Mouse (Mus musculus) right cerebral cortex, postnatal 36 days (tissue): ENCODE data around the gene Ppa2.

Experiments
- DNase-seq, 2 experiments: peaks; one replicate each; pipeline ENCODE4 v3.0.0; 2022; ENCODE audit warnings: low spot score in 2 of 2, mixed read lengths in 1 of 2

The Ppa2 gene

DNA sequence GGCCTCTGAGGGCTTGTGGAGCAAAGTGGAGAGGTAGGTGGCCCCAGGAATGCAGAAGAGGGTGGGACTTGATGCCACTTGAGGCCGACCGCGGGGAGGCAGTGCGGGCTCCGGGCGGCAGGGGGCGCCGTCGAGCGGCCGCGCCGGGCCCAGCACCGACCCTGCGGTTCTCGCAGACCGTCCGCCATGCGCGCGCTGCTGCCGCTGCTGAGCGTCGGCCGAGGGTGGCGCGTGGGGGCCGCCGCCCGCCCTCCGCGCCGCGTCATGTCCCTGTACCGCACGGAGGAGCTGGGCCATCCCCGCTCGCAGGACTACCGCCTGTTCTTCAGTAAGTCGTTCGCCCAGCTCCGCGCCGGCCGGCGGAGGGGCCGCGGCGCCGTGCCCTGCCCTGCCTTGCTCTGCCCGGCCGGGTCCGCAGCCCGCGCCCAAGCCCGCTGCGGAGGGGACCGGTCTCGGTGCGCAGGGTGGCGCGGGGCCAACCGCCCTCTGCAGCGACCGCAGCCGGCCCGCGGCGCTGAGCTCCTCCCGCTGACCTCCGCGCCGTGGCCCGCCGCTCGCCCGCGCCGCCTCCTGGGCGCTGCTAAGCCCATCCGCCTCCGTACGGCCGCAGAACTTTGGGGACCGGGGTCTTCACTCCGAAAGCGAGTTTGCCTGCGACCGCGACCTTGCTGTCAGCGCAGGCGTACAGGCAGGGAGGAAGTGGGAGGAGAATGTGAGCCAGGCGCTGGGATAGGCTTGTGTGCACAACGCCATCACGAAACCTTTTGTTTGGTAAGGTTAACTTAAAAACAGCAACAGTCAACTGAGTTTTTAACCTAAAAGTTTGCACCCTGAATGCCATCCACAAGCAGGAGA lies at the start of gene Ppa2:
Ppa2 (plus strand) TSS at position 157 of the 855 bp plus-strand sequence.
- DNase-seq = peak; percentile 65 to 67

DNA sequence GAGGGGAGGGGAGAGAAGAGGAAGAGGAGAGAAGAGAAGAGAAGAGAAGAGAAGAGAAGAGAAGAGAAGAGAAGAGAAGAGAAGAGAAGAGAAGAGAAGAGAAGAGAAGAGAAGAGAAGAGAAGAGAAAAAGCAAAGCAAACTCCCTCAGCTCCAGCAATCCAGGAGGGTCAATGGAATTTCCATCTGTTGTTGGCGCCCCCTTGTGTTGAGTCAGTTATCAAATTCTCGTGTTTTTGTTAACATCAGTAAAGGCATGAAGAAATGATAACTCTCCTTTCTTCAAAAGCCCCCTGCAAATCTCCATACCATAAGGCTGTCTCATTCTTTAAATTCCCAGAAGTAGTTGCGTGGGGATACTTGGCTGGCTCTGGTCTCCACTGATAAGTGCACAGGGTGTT lies 38.0 kb upstream of the Ppa2 start:
- peak; percentile 61 to 64 for DNase-seq

DNA sequence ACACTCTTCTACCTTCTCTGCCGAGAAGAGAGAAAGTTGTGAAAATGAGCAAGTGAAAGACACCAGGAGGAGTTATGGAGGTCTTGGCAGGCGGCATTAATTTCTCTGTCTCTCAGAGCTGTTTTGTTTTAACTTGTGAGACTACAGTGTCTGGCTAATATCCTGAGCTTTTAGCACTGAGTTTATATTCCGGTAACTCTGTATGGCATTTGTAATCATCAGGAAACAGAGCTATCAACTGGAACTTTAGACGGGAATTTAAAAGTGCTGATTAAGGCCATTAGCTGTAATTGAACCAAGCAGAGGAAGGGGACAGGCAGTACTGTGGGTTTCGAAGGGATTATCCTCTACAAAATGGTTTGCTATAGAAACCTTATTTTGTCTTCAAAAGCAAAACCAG lies 25.3 kb upstream of the Ppa2 start:
- DNase-seq = no peak

DNA sequence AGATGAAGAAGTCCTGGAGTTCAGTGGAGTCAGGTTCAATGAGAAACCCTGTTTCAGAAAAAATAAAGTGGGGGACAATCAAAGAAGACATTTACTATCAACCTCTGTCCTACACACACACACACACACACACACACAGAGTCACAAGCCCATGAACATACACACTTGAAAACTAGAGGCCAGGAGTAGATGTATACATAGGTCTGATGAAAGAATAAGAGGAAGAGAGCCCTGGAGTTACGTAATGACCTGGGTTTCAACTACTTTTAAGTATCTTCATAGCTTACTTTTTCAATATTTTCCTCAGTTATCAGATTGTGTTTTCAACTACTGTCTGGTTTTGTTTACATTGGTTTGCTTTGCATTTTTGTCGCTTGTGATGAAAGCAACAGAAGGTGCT lies 21.1 kb upstream of the Ppa2 start:
- DNase-seq = no peak

DNA sequence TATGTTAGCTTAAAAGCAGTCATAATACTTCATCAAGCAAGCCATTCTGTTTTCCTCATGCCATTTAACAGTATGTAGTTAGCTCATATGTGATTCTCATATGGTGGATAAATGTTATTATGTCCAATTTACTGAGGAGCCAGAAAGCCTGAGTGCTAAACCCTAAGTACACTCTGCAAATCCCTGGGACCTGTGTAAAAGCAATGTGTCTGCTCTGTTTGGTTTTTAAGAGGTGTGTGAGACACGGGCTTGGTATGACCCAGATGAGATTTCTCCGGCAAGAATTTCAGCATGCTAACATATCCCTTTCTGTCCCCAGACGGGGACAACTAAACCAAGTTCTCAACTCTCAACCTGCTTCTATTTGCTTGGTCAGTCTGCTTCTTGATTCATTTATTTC lies 5.6 kb upstream of the Ppa2 start:
- no peak for DNase-seq

DNA sequence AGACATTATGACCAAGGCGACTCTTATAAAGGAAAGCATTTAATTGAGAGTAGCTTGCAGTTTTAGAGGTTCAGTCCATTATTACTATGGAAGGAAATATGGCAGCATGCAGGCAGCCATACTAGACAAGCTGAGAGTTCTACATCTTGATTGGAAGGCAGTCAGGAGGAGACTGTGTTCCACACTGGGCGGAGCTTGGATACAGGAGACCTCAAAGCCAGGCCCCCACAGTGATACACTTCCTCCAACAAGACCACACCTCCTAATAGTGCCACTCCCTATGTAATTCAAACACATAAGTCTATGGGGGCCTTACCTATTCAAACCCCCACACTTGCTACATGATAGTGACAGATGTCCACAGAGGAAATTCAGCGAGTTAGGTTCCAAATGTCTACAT lies 1.5 kb upstream of the Ppa2 start:
- DNase-seq = no peak

DNA sequence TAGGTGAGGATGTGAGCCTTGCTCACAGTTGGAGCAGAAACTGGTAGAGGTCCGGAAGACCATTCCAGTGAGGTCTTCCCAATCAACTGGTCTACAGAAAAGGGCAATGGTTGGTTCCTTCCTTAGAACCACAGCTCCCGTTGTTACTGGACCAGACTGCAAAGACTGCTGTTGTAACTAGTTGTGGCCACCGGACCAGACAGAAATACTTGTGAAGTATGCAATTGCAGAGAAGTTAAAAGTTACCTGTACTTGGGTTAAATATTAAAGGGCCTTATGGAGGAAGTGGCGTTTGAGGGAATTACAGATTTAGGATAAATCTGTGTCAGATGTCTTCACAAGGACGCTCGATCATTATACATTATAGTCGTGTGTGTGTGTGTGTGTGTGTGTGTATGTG lies 551 bp upstream of the Ppa2 start:
- no peak for DNase-seq

DNA sequence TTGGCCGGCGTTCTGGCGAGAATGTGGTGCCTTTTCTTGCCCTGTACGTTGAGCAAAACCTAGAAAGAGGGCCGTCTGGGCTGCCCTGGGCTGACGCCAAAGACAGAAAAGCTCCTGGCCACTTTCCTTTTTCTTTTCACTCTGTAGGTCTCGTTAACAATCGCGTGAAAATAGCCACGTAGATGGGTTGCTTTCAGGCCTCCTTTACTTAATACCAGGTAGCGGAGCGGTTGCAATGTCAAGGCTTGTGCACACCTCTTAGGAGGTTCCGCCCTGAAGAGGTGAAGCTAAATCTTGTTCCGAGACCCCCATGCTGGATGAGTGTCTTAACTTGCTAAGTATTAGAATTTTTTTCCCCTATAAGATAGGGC lies 884 bp downstream of the Ppa2 start:
- DNase-seq = no peak

DNA sequence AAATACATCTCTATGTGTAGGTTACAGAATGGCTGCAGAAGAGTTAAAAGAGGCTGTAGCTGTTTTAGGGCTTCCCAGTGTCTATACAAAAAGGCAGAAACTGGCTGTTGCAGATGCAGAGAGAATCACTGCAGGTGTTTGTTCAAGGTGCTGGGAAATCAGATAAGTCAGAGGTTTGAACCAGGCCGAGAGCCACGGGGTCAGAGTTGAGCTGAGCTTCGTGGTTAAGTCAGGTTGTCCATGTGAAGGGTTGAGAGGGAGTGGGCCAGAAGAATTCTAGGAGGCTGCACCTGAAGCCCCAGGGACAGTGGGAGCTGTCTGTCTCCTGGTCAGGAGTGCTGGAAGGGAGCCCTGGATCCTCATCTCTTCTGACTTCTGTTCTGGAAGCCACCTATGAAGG lies 2.4 kb downstream of the Ppa2 start:
- no peak for DNase-seq

DNA sequence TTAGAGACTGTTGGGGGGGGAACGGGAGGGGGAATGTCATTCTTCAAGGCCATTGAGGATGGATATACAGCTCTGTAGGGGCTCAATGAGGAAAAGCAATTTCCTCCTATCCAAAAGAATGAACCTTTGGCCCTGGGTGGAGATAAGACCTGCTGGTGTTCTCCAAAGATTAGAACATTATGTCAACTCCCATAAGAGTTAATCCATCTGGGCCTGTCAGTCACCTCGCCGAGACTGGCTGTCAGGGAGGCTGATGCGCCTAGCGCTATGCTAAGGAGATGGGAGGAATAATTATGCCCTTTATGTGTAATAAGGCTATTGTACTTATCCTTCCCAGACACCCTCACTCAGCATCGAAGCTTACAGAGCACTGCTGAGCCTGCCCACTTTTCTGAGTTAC lies 2.9 kb downstream of the Ppa2 start:
- DNase-seq = no peak

DNA sequence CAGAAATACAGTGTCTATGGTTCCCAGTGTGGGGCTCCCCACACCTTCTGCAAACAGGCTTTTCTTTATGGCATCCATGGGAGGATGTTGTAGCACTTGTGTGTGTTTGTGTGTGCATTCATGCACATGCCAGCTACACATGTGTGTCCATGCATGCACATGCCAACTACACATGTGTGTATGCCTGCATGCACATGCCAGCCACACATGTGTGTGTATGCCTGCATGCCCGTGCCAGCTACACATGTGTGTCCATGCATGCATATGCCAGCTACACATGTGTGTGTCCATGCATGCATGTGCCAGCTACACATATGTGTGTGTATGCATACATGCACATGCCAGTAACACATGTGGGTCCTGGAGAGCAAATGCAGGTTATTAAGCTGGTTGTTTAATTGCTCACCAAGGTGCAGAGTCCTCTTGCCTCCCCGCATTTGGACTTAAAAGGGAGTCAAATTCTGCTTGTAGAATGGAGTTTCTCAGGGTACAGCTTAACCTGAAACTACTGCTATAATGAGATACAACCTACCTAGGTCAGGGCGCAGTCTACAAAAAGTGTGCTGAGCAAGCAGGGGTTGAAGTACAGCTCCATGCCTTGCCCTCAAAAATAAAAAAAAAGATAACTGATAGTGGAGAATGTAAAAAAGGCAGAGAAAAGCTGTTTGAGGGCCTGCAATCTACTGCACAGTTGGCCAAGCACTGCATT lies 3.7 kb downstream of the Ppa2 start:
- no peak for DNase-seq

DNA sequence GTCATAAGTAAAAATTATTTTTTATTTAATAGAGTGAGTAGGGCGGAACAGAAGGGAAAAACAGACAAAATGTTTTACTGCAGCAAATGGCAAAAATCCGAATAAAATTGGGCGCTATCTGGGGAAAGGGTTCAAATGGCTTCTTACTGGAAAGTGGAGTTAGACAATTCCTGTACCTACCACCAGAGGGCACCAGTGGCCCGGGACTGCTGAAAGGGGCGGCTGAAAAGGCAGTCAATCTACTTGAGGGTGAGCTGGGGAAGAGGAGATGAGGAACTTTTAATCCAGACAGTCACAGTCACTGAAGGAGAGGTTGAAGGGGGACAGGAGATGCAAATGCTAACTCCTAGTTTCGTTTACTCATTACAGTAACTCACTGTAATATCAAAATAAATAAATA lies 4.6 kb downstream of the Ppa2 start:
- peak; percentile 26 to 54 for DNase-seq

DNA sequence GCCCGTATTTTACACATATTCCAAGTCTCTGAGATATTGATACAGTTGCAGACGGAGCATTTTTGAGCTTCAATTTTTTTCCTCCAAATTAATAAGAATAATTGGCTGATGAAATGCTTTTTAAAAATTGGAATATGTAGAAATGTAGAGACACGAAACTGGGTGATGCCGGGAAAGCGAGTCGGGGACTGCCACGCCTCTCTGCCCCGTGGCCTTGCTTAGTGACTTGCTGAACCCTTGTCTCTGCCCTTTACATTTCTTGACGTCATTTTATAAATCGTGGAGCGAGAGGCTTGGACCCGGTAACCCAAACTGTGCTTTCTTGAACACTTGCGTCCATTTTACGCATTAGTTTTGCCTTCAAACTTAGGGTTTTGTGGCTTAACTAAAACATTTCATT lies 5.1 kb downstream of the Ppa2 start:
- no peak for DNase-seq

DNA sequence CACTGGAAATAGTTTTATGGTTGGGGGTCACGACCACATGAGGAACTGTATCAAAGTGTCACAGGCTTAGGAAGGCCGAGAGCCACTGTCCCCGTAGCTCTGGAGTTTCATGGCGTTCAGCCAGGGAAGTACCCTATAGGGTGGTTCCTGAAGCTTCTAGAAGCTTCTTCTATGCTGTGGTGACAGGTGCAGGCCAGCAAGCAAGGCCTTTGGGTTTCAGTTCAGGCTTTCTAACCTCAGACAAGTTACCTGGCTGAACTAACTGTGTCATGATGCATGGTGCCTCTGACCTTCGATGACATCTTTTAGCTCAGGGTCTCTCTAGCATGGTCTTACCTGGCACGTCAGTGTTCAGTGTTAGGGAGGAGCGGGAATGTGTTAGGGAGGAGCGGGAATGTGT lies 5.7 kb downstream of the Ppa2 start:
- DNase-seq = no peak

DNA sequence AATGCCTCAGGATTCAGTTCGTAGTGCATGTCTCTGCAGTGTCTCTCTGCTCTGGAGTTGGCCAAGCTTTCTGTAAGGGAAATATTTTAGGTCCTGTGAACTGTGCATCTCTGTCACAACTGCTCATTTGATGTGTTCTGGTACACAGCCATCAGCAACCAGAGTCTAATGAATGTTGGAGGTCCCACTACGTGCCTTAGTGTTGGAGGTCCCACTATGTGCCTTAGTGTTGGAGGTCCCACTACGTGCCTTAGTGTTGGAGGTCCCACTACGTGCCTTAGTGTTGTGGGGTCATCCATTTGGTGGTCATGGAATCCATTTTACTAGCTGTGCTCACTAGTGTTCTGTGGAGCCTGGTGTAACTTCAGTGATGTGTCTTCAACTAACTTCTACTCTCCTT lies 7.9 kb downstream of the Ppa2 start:
- no peak for DNase-seq

DNA sequence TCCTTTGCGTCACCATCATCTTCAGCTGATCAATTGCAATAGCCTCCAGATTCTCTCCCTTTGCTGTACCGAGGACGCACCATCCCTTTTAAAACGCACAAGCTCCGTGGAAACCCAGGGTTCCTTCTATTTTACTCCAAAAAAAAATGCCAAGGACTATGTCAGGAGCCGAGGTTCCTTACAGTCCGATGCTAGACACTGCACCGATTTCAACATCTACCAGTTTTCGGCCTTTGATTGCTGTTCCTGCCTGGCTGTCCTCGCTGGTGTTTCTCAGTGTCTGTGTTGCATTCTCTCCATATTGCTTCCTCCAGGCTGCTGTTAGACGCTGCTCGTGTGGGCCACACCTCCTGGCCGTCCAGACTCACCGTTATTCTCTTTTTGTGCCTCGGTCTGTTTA lies 8.7 kb downstream of the Ppa2 start:
- no peak for DNase-seq

DNA sequence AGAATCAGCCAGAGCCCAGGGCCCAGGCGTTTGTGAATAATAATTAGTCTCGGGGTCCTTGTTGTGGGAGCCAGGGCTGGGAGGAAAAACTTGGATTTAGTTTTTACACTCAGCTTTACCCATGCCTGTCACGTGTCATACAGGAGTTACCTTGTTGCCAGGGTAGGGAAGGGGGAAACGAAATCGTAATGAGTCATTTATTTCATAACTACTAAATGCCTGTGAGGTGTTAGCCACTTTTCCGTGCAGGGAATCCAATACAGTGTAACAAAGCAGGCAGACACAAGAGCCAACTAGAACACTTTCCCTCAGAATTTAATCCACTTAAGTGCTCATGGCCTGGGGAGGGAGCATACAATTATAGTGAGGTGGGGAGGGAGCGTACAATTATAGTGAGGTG lies 9.9 kb downstream of the Ppa2 start:
- no peak for DNase-seq

DNA sequence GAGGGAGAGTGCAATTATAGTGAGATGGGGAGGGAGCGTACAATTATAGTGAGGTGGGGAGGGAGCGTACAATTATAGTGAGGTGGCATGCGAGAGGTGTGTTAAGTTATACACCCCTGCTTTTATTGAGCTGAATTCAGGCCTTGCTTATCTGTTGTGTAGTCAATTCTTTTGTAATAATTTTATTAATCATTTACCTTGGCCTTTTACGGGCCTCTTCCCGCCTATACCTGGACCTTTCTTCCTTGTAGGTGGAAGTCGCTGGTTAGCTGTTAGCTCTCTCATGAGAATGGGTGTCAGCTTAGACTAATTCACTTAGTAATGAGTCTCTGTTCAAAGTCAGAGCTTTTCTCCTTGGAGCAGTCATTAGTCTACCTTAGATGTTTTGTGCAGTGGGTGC lies 10.4 kb downstream of the Ppa2 start:
- DNase-seq = no peak

DNA sequence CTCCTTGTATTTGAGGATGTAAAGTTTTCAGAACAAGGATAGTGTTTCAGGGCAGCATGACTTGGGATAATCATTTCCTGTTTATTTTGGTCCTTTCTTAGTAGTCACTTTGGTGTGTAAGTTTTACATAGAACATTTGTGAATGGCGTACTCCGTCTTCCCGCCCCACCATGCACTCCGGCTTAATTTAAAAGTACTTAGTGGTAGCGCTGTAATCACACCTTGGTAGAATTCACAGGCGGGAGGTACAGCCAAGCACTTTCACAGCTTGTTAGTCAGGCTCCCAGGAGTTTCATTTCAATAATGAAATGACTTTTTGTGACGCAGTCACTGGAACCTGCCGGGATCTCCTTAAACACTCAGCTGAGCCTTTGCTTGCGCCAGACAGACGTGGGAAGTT lies 12.0 kb downstream of the Ppa2 start:
- no peak for DNase-seq

DNA sequence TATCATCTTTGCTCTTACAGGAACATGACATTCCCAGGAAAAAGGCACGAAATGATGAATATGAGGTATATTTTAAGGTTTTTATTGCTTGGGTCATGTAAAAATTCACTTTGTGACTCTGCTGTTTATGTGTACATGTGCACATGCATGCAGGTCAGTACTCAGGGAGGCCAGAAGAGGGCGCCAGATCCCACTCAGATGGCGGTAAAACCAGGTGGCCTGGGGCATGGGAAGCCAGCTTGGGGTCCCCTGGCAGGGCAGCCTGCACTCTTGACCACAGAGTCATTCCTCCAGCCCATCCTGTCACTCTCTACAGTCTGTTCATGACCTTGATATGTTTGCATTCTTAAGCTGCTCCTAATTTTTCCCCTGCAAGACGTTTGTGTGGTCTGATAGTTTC lies 12.6 kb downstream of the Ppa2 start:
- DNase-seq = no peak

DNA sequence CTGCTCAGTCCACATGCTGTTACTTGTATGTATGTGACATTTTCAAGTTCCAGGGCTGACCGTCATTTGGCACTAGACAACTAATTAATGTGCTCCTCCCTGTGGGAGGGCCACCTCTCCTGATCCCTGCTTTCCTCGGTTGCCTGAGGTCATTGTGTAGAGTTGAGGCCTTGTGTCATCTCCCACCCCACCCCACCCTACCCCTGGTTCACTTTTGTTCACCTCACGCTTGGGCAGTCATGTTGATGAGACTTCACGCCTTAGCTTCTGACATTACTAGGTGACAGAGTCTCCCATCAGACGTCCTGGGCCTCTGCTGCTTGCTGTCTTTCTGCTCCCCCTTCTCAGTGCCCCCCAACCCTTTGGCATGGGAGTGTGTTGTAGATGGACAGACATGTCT lies 15.2 kb downstream of the Ppa2 start:
- DNase-seq = no peak

DNA sequence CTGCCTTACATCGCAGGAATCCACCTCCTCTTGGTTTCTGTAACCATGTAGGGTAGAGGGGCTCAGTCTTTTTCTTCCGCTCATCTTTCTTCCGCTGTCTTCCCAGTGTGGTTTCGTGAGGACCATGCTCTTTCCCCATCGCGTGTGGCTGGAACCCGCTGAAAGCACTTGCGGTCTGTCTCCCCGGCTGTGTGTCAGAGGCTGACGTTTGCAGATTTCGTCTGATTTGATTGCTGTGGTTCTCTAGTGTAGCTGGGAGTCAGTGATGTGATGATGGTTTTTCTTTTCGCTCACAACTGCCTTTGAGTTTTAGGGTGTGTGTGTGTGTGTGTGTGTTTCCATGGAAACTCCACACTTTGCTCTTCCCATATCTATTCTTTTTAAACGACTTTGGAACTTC lies 18.6 kb downstream of the Ppa2 start:
- no peak for DNase-seq

DNA sequence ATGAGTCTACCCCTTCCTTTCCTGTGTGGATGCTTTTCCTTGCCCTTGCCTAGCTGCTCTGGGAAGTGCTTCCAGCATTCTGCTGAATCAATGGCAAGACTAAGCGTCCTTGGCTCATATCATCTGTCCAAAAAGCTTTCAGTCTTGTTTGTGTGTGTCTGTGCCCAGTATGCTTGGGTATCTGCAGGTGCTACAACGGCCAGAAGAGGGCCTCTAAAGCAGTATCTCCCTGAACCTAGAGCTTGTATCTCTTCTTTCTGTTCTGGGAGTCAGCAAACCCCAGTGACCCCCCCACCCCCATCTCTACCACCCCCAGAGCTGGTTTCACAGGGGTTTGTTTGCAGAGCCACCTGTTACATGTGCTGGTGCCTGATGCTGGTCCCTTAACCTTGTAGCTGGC lies 19.5 kb downstream of the Ppa2 start:
- no peak for DNase-seq
